Mouse (Mus musculus): ENCODE data around the gene C1qtnf6.

The C1qtnf6 gene

DNA sequence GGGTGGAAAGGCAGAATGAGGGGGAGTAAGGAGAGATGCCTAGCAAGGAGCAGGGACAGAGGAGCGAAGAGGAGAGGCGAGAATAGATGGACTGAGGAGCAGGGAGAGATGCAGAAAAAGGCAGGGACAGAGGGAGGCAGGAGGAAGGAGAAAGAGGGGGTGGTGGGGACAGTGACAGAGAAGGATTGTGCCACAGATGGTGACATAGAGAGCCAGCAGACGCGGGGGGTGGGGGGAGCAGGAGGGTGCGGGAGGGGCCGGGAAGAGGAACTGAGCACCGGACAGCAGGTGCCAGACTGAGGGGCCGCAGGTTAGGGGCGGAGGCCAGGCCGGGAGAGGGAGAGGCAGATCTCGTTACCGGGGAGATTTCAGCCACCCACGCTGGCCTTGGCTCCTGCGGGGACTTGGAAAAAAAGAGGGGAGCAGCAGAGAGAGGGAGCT, 13.4 kb upstream of the C1qtnf6 start, which contains the start of gene Sstr3:
Gene Sstr3, minus strand, starts transcription at position 125 of the 441 bp plus-strand sequence.
- DNase-seq (ENCODE audit: low spot score) = no peak

- DNase-seq (ENCODE audit: low spot score) = no peak
Observed at GRCm38 (mm10) chr15:78544041-78544440, 12.8 kb upstream of the C1qtnf6 start.

DNA sequence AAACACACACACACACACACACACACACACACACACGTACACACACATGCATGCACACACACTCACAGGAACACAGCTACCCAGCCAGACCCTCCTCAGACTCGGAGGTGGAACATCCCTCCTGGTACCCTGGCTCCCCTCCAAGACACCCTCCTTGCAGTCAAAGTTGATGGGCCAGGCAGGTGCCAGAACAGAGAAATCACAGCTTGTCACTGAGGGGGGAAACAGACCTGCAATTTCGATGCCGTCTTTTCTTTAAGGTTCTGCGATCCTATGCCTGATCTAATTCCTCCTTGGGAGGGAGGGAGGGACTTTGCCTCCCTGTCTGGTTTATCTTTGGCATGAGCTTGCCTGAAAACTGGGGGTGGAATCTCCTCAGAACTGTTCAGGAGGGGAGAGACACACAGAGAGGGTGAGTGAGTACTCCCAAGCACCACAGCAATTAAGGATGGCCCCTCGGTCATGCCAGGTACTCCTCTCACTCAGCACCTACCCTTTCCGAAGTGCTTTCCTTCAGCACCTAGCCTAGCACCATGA, 11.6 kb upstream of the C1qtnf6 start:
- DNase-seq (ENCODE audit: low spot score) = no peak

DNA sequence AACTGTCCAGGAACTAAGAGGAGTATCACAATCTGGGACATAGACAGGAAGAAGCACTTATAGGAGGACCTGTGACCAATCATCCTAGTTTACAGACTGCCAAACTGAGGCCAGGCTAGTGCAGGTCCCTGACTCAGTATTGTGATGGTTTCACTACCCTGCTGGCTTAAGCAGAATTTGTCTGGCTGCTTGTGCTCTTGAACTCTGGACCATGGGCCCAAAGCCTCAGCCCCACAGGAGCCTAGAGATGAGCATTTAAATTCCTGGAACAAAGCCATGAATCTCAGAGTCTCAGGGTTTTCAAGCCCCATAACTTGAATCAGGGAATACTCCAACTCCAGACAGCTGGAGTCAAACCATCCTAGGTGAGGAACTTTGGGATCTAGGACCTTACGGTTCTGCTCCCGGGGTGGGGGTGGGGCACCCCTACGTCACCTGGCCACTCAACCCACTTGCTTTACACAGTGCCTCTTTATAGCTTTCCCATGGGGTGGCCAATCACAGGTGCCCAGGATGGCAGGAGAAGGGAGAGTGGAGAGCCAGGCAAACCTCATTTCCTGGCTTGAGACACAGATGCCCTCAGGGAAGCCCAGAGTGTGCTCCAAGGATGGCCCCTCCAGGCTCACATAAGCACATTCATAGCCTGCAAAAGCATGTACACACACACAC, 11.0 kb upstream of the C1qtnf6 start:
- DNase-seq (ENCODE audit: low spot score) = no peak

- no peak for DNase-seq (ENCODE audit: low spot score)
Observed at GRCm38 (mm10) chr15:78541606-78542005, 10.4 kb upstream of the C1qtnf6 start.

GRCm38 (mm10) chr15:78541036-78541435, 9.8 kb upstream of the C1qtnf6 start:
- no peak for DNase-seq (ENCODE audit: low spot score)

DNA sequence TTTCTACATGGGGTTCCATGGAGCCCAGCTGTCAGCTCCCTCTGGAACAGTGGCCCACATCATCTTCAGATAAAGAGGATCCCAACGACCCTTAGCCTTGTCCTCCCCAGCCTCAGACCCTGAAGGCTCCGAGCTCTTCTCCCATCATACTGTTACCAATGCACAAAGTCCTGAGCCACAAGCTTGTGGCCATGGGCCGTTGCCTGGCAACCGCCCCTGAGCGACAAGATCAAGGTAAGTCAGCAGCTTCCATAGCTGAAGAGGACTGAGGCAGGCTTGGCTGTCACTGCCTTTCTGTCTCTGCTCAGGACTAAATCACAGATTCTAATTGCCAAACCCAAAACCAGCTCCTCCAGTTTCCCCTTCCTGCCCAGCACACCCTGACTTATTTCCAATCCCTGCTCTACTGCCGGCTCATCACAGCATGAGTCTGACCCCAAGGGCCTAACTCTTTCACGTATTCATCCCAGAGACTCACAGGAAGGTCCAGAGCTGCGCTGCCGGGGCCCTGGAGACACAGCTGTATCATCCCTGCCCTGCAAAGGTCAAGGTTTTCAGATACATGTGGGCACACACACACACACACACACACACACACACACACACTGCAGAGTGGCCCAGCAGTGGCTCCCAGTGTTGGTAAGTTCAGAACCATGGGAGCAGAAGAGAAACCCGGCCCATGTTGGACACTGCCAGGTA, 4.7 kb upstream of the C1qtnf6 start:
- DNase-seq (ENCODE audit: low spot score) = no peak

GRCm38 (mm10) chr15:78533346-78533835, 2.2 kb upstream of the C1qtnf6 start:
- DNase-seq (ENCODE audit: low spot score) = no peak

GRCm38 (mm10) chr15:78532566-78533345, 1.5 kb upstream of the C1qtnf6 start:
- no peak for DNase-seq (ENCODE audit: low spot score)

- peak; percentile 96 for DNase-seq (ENCODE audit: low spot score)
Observed at GRCm38 (mm10) chr15:78531901-78532469, 769 bp upstream of the C1qtnf6 start.

DNA sequence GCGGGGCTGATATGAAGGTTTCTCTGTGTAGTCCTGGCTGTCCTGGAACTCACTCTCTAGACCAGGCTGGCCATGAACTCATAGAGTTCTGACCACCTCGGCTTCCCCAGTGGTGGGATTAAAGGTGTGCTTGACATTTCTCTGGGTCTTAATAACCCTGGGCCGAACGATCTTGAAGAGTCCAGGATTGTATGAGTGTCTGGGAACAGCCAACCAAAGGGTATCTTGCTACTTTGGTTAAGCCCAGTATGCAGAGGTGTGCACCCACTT, 170 bp upstream of the C1qtnf6 start:
- DNase-seq (ENCODE audit: low spot score) = no peak

- no peak for DNase-seq (ENCODE audit: low spot score)
Observed at GRCm38 (mm10) chr15:78530141-78530540, 1.1 kb downstream of the C1qtnf6 start.

- no peak for DNase-seq (ENCODE audit: low spot score)
Observed at GRCm38 (mm10) chr15:78529428-78529990, 1.7 kb downstream of the C1qtnf6 start.

DNA sequence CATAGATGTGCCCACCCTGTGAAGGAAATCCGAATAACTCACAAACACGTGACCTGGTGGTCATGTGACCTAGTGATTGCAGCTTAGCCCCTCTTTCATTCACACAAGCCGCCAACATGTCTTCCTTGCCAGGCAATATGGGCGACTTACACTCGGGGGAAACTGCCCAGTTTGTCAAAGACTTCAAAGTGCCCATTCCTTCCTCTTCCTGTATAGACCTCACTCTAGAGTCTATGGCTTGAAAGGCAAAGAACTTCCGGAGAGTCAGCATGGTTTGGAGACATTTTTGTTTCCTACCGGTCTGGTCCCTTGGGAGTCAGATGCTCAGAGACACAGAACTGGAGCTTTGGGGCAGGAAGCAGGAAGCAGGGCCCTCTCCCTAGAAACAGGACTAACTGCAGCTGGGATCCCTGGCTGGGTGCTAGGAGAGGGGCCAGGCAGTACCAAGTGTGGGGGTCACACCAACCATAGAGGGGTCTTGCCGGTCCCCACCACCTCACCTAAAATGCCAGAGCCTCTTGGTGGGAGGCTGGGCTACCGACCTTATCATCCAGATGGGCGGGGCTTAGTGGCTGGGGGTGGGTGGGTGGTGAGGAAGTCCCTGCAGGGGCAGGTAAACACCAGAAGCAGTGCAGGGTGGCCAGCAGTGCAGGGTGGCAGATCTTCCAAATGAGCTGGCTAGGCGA, 2.3 kb downstream of the C1qtnf6 start:
- peak; percentile 51 for DNase-seq (ENCODE audit: low spot score)

DNA sequence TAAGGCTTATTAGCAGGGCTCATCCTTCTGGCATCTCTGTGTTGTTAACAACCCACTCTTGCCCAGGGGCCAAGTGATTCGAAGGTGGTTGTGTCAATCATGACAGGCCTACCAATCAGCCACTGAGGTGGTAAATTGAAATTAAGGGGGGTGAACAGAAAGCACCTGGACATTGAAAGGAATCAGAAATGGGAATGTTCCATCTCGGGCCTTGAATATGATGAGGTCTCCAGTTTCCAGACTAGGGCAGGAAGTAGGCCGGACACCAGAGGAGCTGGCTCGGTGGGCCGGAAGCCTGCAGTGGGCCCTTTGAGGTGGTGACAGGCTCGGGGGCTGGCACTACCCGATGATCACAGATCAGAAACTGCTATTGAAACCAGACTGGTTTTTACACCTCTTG, 3.2 kb downstream of the C1qtnf6 start:
- peak; percentile 79 for DNase-seq (ENCODE audit: low spot score)

- DNase-seq (ENCODE audit: low spot score) = no peak
Observed at GRCm38 (mm10) chr15:78524163-78524562, 7.1 kb downstream of the C1qtnf6 start.

GRCm38 (mm10) chr15:78521892-78522291, 9.3 kb downstream of the C1qtnf6 start:
- no peak for DNase-seq (ENCODE audit: low spot score)

GRCm38 (mm10) chr15:78521331-78521730, 9.9 kb downstream of the C1qtnf6 start:
- DNase-seq (ENCODE audit: low spot score) = no peak

- DNase-seq (ENCODE audit: low spot score) = no peak
Observed at GRCm38 (mm10) chr15:78520112-78520715, 11.0 kb downstream of the C1qtnf6 start.

DNA sequence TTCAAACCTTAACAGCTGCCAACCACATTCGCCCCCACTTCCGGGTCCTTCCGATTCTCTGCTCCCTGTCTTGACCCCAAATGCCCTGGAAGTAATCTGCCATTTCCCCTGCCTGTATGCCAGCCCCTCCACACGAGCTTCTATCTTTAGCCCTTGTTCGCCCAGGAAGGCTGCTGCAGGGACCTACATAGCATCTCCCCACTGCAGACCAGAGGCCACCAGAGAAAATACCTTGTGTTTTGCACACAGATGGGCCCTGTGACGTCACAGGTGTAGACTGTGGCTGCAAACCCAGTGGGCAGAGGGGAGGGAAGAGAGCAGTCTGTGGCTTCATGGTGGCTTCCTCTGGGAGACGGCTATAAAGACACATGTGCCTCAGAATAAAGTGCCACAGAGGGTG, 13.0 kb downstream of the C1qtnf6 start:
- DNase-seq (ENCODE audit: low spot score) = peak; percentile 64

DNA sequence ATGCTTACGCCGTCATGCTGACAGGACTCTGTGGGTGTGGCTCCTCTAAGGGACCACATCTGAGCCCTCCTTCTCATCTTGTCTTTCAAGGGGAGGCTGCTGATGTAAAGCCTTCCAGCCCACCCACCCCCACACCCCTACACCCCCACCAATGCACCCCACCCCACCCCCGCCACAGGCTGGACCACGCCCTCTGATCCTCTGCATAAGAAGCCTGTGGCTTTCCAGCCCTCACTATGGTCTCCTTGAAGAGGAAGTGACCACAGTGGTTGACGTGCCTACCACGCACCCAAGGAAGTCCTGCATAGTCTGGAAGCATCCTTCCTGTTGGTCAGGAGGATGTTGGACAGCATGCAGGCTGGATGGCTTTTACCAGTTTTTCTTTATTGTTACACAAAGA, 15.5 kb downstream of the C1qtnf6 start:
- peak; percentile 52 for DNase-seq (ENCODE audit: low spot score)
